Mouse (Mus musculus): ENCODE measurements at regions not wholly inside any gene's neighbourhood (a gene's known extent, or its start where the extent isn't known, plus 50 kb on each side); places are given as distances from the start of the nearest gene placed in this dataset.
"Not testable (repeated sequence)": the region's sequence is repeated elsewhere in the genome, so short reads cannot be mapped to it uniquely, and the experiment has no call there.

GRCm38 (mm10) chr1:165017793-165018192, 82.5 kb upstream of the Xcl1 start:
- DNase-seq (ENCODE audit: low spot score in 2 of 2), result no peak

DNA sequence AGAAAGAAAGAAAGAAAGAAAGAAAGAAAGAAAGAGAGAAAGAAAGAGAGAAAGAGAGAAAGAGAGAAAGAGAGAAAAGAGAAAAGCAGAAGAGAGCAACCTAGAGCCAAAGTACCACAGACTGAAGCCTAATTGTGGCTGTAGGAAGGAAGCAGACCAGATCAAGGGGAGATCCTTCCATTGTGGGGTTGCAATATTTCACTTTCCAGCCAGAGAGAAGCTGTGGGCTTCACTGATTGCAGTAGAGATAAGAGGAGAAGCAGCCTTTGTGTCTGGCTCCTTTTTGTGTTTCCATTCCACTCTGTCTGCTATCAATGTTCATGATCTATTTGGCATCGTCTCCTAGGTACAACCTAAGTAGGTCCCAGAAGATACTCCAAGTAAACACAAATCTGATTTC, 79.0 kb upstream of the Xcl1 start:
- DNase-seq (ENCODE audit: low spot score in 2 of 2), result no peak

- DNase-seq (ENCODE audit: low spot score in 2 of 2), result no peak
Measured at GRCm38 (mm10) chr1:165013428-165013827, 78.1 kb upstream of the Xcl1 start.

- no peak for DNase-seq (ENCODE audit: low spot score in 2 of 2)
Measured at GRCm38 (mm10) chr1:165012376-165012775, 77.0 kb upstream of the Xcl1 start.

- no peak for DNase-seq (ENCODE audit: low spot score in 2 of 2)
Measured at GRCm38 (mm10) chr1:164999515-164999914, 64.2 kb upstream of the Xcl1 start.

DNA sequence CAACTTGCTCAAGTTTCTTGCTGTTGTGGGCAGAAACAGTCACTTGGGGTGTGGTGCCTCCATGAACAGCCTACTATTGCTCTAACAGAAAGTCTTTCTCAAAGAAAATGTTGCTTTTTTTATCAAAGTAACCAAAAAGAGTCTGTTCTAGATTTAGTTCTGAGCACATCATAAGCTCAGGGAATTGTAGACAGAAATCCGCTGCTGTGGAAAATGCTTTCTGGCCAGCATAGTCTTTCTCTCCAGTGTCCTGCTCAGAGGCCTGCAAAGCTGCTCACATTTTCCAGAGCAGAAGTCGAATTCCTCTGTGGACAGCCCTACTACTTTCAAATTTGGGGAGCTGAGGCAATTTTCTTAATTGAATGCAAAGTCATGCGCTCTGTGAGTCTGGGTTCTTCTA, 63.3 kb upstream of the Xcl1 start:
- DNase-seq (ENCODE audit: low spot score in 2 of 2), result no peak

DNA sequence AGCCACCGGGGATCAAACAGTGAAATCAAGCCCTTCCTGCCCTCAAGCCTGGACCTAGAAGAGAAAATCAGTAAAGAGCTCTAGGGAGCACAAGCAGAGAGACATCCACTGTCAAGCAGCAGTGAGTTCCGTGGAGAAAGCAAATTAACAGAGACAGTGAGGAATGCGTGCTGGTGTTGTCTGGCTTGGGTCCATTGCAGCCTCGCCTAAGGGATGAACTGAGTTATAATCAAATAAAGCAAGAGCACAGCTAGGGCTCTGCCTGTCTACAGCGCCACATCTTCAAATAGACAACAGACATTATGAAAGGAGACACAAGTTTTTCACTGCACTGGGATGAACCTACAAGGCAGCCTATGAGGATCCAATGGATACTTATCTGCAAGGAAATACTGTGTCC, 62.3 kb upstream of the Xcl1 start:
- no peak for DNase-seq (ENCODE audit: low spot score in 2 of 2)

- no peak for DNase-seq (ENCODE audit: low spot score in 2 of 2)
Measured at GRCm38 (mm10) chr1:164994247-164994660, 58.9 kb upstream of the Xcl1 start.

DNA sequence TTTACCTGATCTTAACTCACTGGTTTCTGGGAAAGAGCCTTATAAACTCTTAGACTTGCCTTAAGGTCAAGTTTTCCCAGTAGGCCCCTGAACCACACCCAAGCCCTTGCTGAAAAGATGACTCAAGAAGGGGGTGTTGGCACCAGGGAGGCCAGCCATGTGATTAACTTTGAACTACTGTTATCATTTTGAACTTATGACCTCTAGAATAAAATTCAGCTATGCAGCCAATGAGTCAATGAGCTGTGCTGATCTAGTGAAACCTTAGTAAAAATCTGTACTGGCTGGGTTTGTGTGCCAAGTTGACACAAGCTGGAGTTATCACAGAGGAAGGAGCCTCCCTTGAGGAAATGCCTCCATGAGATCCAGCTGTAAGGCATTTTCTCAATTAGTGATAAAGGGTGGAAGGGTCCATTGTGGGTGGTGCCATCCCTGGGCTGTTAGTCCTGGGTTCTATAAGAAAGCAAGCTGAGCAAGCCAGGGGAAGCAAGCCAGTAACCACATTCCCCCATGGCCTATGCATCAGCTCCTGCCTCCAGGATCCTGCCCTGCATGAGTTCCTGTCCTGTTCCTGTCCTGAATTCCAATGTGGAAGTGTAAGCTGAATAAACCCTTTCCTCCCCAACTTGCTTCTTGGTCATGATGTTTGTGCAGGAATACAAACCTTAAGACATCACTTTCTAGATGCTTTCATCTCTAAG, 58.0 kb upstream of the Xcl1 start:
- not testable (repeated sequence) for DNase-seq (ENCODE audit: low spot score in 2 of 2)

- DNase-seq (ENCODE audit: low spot score in 2 of 2), result peak in 1 of 2 experiments; percentile 22
Measured at GRCm38 (mm10) chr1:164988982-164989381, 53.7 kb upstream of the Xcl1 start.

DNA sequence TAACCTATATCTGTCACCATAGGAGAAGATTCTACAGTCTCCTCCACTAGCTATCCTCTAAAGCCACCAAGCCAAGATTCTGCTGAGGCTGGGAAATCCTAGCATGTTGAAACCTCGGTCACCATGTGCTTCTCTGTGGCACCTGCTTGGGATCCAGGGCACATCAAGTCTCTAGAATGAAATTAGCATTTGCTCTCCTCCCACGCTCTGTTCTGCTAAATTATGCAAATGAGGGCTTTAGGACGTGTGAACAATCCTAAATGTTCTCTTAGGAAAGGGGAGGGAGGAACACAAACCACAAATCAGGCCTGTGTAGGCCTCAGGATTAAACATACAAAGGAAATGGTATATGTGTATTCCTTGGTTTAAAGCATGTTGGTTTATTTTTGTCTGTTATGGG, 52.9 kb upstream of the Xcl1 start:
- DNase-seq (ENCODE audit: low spot score in 2 of 2), result peak; percentile 36 to 87

DNA sequence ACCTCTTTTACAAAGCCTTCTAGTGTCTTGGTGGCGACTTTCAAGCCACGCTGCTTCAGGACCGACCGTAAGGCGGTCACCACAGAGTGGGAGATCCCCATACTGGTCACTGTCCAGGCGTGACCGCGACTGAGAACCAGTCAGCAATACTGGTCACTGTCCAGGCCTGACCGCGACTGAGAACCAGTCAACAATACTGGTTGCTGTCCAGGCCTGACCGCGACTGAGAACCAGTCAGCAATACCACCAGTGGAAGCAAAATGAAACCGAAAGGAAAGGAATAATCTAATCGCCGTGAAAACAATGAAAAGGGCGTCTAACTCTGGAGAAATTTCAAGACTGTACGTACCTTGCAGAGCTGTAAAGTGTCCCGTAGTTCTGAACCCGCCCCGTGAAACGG, 50.2 kb upstream of the Xcl1 start:
- DNase-seq (ENCODE audit: low spot score in 2 of 2), result not testable (repeated sequence)

Small RNA genes lying in the stretch of these regions (microRNA-seq; reads per million reads assigned to microRNA genes)
- gene Gm26042, result 0 reads per million in 2 experiments

Data from layer of hippocampus, adult 18-20 months (tissue).